Mouse (Mus musculus) lung, embryonic 16.5 days (tissue): ENCODE data around the gene Fam227b. TPM values are rescaled to one million over a fixed set of nuclear protein-coding genes. Genes with fewer than 3 reads are reported as not detected.

ENCODE experiments used
- polyA plus RNA-seq: library from polyadenylated mRNA; unstranded; fragments of >200 nt; fragmentation: Nextera tagmentation; extraction: Ambion mirVana; gene quantifications from 2 replicates; pipeline ENCODE4 v1.2.1, GENCODE M21; 2015

Fam227b gene
- polyA plus RNA-seq, 1 experiment from 2014 or later: not detected

Other genes starting within 250 kb of the Fam227b start
- gene Fgf7, start 117.3 kb downstream of the Fam227b start, polyA plus RNA-seq: 16.3 and 19.2 TPM in 2 replicates
- gene Dtwd1, start 137 bp upstream of the Fam227b start, polyA plus RNA-seq: 21.5 and 22.9 TPM in 2 replicates
- not detected in 2 replicates for gene Gm17555, start 63.1 kb upstream of the Fam227b start, polyA plus RNA-seq